Mouse (Mus musculus) heart, embryonic 14.5 days (tissue): ENCODE data around the gene Ptpn11. TPM values are rescaled to one million over a fixed set of nuclear protein-coding genes. Genes with fewer than 3 reads are reported as not detected.

Experiments
- ATAC-seq: fragments of 200-750 bp; cut with Nextera tagmentation; 2 replicates; pipeline ENCODE4 v1.8.0; 2017; ENCODE audit warnings: low read depth, moderate TSS enrichment; ENCODE audit not compliant: insufficient number of reproducible peaks, insufficient read depth, low FRiP score
- H3K27ac ChIP-seq, 2 experiments: fragments of 200-500 bp in 1 of 2; fragments of 300-500 bp in 1 of 2; sonication (generic) in 1 of 2; replicated peaks in 1 of 2; 2 replicates each; pipeline ENCODE4 v1.5.1; 2012 to 2014; ENCODE audit warnings: low read depth in 2 of 2, low read length in 2 of 2, control low read depth in 1 of 2, mild to moderate bottlenecking in 1 of 2, mixed read lengths in 1 of 2; ENCODE audit not compliant: control insufficient read depth in 1 of 2, insufficient read depth in 1 of 2
- H3K27me3 ChIP-seq: fragments of 300-500 bp; sonication (generic); 2 replicates; pipeline ENCODE4 v1.6.1; 2014; ENCODE audit warnings: mild to moderate bottlenecking, low read length, control low read depth; ENCODE audit not compliant: control insufficient read depth, insufficient read depth
- H3K36me3 ChIP-seq: fragments of 300-500 bp; sonication (generic); 2 replicates; pipeline ENCODE4 v1.6.1; 2014; ENCODE audit warnings: mild to moderate bottlenecking, control low read depth, low read length, mixed read lengths; ENCODE audit not compliant: control insufficient read depth, insufficient read depth
- H3K4me1 ChIP-seq, 2 experiments: fragments of 200-500 bp in 1 of 2; fragments of 300-500 bp in 1 of 2; sonication (generic) in 1 of 2; 2 replicates each; pipeline ENCODE4 v1.6.1; 2012 to 2014; ENCODE audit warnings: low read length in 2 of 2, control low read depth in 1 of 2, mixed read lengths in 1 of 2; ENCODE audit not compliant: control insufficient read depth in 2 of 2, insufficient read depth in 2 of 2
- H3K4me2 ChIP-seq: fragments of 300-500 bp; sonication (generic); 2 replicates; pipeline ENCODE4 v1.6.1; 2014; ENCODE audit warnings: mild to moderate bottlenecking, low read length
- H3K4me3 ChIP-seq, 2 experiments: fragments of 200-500 bp in 1 of 2; fragments of 300-500 bp in 1 of 2; sonication (generic) in 1 of 2; 2 replicates each; pipeline ENCODE4 v1.5.1; 2012 to 2014; ENCODE audit warnings: low read length in 2 of 2, mild to moderate bottlenecking in 2 of 2, control low read depth in 1 of 2, low read depth in 1 of 2, moderate library complexity in 1 of 2; ENCODE audit not compliant: control insufficient read depth in 1 of 2, insufficient read depth in 1 of 2
- H3K9ac ChIP-seq: fragments of 300-500 bp; sonication (generic); 2 replicates; pipeline ENCODE4 v1.6.1; 2014; ENCODE audit warnings: mild to moderate bottlenecking, low read length
- H3K9me3 ChIP-seq: fragments of 300-500 bp; sonication (generic); 2 replicates; pipeline ENCODE4 v1.6.1; 2016; ENCODE audit warnings: low read length, control low read depth; ENCODE audit not compliant: control insufficient read depth
- WGBS: fragments of 180-500 bp; shearing (Covaris S2); extraction: QIAGEN DNeasy Blood & Tissue Kit; methylation state at CpG from one replicate; pipeline ENCODE4 v1.1.7; 2014; 5-methylcytosine and 5-hydroxymethylcytosine counted together
- polyA plus RNA-seq: library from polyadenylated mRNA; unstranded; fragments of >200 nt; fragmentation: Nextera tagmentation; extraction: Ambion mirVana; gene quantifications from 2 replicates; pipeline ENCODE4 v1.2.1, GENCODE M21; 2014

The Ptpn11 gene
- polyA plus RNA-seq, 1 experiment from 2014 or later: 25.6 TPM

DNA sequence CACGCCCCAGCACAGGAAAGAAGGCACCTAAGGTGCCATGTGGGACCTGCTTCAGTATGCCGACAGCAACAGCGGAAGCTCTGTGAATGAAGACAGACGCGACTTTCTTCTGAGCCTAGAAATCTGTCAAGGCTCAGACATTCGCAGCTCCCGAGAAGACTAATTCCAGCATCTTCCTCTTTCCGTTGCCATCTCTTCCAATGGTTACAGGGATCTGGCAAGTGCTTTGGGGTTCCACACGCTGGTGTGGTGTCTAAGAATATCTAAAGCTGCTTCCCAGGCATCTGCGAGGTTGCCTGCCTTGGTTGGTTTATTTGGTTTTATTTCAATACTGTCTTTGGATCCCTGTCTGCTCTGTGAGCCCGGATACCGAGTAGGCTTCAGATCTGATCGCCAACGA lies 65.6 kb downstream of the Ptpn11 start:
- H3K4me2 ChIP-seq: no peak overlapping the region
- WGBS: 85% methylated on average over 14 of the region's 14 CpGs
- no peaks in the 10 kb centered on the region for H3K4me1 ChIP-seq

DNA sequence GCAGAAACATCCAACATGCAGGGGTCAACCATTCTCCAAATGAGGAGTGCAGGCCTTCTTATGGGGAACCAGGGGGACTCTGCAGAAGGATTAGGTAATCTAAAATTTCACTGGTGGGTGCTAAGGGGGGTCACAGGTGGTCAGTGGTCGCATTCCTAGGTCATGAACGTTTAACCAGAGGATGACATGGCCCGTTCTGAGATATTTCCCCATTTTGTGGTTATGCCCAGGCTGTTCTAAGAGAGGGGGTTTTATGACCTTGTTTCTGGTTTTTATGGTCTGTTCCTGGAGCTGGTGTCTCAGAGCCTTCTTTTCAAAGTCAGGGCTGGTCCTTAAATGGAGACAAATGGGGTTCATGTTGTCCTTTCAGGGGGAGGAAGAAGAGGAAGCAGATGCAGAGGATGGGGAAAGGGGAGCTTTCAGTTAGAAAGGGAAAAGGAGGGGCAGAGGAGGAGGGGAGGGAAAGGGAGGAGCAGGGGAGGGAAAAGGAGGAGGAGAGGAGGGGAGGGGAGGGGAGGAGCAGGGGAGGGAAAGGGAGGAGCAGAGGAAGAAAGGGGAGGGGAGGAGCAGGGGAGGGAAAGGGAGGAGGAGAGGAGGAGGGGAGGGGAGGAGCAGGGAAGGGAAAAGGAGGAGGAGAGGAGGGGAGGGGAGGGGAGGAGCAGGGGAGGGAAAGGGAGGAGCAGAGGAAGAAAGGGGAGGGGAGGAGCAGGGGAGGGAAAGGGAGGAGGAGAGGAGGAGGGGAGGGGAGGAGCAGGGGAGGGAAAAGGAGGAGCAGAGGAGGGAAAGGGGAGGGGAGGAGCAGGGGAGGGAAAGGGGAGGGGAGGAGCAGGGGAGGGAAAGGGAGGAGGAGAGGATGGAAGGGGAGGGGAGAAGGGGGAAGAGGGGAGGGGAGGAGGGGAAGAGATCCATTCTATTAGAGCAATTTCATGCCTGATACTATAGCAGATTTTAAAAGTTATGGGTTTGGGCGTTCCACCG lies 66.7 kb downstream of the Ptpn11 start:
- 75% methylated on average over 5 of the region's 5 CpGs for WGBS
- H3K27ac ChIP-seq: no peak overlapping the region

More for the DNA sequence above, 65.6 kb downstream of the Ptpn11 start:
- Histone ChIP-seq H3K9ac (no peak overlapping the region), H3K9me3 (no peaks in the 10 kb centered on the region), H3K27me3 (no peaks in the 10 kb centered on the region), H3K27ac (no peak overlapping the region), H3K4me3 (no peak overlapping the region), H3K36me3 (peaks cover 13% of the 10 kb centered on the region; the same call in 1 of the 2 replicates)
- no peak for ATAC-seq

DNA sequence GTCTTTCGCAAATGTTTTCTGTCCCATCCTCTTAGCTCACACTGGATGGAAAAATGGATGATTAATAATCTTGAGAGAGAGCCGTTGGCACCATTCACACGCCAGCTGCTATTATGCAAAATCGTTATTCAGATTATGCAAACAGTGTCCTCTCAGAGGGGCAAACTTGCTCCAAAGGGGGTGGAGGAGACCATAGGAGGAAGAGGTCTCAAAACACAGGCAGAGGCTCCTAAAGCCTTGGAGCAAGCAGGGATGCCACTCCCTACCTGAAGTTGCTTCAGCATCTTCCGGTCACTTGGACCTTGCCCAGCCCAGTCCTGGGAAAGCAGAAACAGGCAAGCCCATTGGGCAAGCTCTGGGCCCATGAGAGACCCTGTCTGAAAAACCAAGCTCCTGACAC lies 67.8 kb downstream of the Ptpn11 start:
- H3K27ac ChIP-seq: no peak overlapping the region
- ATAC-seq: no peak
- no peaks in the 10 kb centered on the region for H3K36me3 ChIP-seq
- no peaks in the 10 kb centered on the region for H3K4me1 ChIP-seq
- H3K27me3 ChIP-seq: no peaks in the 10 kb centered on the region
- no peak overlapping the region for H3K4me2 ChIP-seq
- H3K9me3 ChIP-seq: no peaks in the 10 kb centered on the region
- no peak overlapping the region for H3K9ac ChIP-seq
- H3K4me3 ChIP-seq: no peak overlapping the region
- WGBS: 86% methylated on average over 5 of the region's 5 CpGs

More for the DNA sequence above, 66.7 kb downstream of the Ptpn11 start:
- Histone ChIP-seq H3K4me2 (no peak overlapping the region), H3K27me3 (no peaks in the 10 kb centered on the region), H3K9me3 (no peaks in the 10 kb centered on the region), H3K36me3 (peaks cover 5% of the 10 kb centered on the region; the same call in 1 of the 2 replicates), H3K4me1 (no peaks in the 10 kb centered on the region), H3K4me3 (no peak overlapping the region), H3K9ac (no peak overlapping the region)
- ATAC-seq: no peak

DNA sequence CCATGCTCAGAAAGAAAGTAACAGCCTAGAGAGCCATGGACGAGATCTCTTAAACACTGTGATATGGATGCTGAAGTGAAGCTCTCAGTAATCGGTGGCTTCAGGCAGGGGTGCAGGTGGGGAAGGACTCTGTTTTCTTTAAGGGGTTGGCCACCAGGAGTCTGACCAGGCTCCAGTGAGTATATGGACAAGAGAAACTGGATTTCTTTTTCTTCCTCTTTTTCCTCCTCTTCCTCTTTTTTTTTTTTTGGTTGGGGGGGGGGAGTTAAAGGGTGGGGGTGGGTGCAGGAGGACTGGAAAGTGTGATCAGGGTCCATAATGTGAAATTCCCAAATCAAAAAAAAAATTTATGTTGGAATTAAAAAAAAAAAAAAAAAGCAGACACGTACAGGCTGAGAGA lies 68.6 kb downstream of the Ptpn11 start:
- no peak overlapping the region for H3K9ac ChIP-seq
- no peaks in the 10 kb centered on the region for H3K9me3 ChIP-seq
- no peak for ATAC-seq
- no peak overlapping the region for H3K27ac ChIP-seq
- no peaks in the 10 kb centered on the region for H3K4me1 ChIP-seq
- no peaks in the 10 kb centered on the region for H3K27me3 ChIP-seq
- WGBS: 71% methylated on average over 3 of the region's 3 CpGs
- H3K36me3 ChIP-seq: no peaks in the 10 kb centered on the region
- no peak overlapping the region for H3K4me3 ChIP-seq
- no peak overlapping the region for H3K4me2 ChIP-seq

DNA sequence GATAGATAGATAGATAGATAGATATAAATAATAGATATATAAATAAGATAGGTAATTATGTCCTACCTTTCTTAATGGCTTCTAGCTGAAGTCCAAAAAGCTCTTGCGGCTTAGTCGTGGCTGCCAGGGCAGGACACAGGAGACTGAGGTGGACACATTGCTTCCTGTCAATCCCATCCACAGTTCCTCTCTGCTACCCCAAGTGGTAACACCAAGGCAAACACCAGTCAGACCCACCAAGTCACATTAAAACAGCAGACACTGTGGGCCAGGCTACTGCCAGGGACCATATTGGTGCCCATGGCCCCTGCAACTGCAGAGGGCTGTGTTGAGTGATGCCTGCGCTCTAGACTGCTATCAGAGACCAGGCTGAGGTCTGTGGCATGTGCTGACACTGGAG lies 69.2 kb downstream of the Ptpn11 start:
- WGBS: 88% methylated on average over 3 of the region's 3 CpGs
- H3K9me3 ChIP-seq: no peaks in the 10 kb centered on the region
- H3K4me1 ChIP-seq: no peaks in the 10 kb centered on the region
- H3K4me2 ChIP-seq: no peak overlapping the region
- no peak overlapping the region for H3K27ac ChIP-seq
- no peak overlapping the region for H3K4me3 ChIP-seq
- no peaks in the 10 kb centered on the region for H3K27me3 ChIP-seq
- no peaks in the 10 kb centered on the region for H3K36me3 ChIP-seq
- H3K9ac ChIP-seq: no peak overlapping the region
- no peak for ATAC-seq

DNA sequence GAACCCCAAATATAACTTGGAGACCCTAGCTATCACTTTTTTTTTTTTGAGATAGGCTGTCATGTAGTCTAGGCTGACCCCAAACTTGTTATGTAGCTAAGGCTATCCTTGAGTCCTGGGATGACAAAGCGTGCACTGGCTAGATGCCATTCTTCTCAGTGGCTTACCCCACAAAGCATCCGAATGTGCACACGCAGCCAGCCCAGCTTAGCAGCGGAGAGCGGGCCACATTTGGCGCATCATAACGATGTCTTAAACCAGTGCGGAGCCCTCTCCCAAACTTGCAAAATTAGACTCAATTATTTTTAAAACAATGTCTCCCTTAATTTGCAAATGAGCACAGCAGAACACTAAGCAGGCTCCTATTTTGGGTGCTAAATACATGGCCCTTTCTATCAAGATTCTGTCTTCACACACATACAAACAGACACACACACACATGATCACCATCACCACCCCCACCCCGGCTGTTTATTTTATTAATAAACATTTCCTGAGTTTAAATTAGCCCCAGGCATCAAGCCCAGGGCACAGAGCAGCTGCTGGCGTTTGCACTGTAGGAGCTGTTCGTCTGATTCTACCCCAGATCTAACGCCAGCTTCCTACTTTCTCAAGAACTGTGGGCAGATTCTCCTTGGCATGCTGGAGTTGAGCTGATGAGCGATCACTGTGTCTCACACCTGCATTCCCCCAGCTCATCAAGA lies 71.7 kb downstream of the Ptpn11 start:
- Histone ChIP-seq H3K9ac (no peak overlapping the region), H3K4me2 (no peak overlapping the region), H3K4me1 (peaks cover 0 to under 1% of the 10 kb centered on the region in 2 experiments; a peak in 1 of 4 replicates), H3K9me3 (no peaks in the 10 kb centered on the region), H3K27me3 (no peaks in the 10 kb centered on the region), H3K27ac (no peak overlapping the region), H3K36me3 (no peaks in the 10 kb centered on the region), H3K4me3 (no peak overlapping the region)
- WGBS: 84% methylated on average over 13 of the region's 13 CpGs
- no peak for ATAC-seq

DNA sequence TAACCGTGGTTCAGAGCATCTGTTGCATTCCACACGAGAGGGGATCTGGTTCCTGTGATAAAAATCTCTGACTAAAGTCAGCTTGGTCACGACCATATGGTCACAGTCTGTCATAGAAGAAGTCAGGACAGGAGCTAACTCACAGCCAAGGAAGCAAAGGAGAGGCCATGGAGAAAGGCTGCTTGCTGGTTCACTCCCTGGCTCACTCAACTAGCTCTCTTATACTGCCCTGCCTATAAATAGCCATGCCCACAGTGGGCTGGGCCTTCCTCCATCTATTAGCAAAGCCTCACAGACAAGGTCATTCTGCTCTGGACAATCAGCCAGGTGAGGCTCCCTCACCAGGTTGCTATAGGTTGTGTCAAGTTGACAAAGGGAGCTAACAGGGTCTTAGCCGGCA lies 72.9 kb downstream of the Ptpn11 start:
- ATAC-seq: no peak
- H3K4me2 ChIP-seq: no peak overlapping the region
- no peaks in the 10 kb centered on the region for H3K36me3 ChIP-seq
- H3K27me3 ChIP-seq: no peaks in the 10 kb centered on the region
- no peaks in the 10 kb centered on the region for H3K9me3 ChIP-seq
- H3K4me3 ChIP-seq: no peak overlapping the region
- peaks cover 0 to 6% of the 10 kb centered on the region in 2 experiments; a peak in 1 of 4 replicates for H3K4me1 ChIP-seq
- no peak overlapping the region for H3K27ac ChIP-seq
- H3K9ac ChIP-seq: no peak overlapping the region
- 32% methylated on average over 4 of the region's 4 CpGs for WGBS
